24 mouse cellular contexts compared by ENCODE assay signal in genomic region chr5:112556640-112557039, GRCm38 (mm10). TPM values are rescaled to one million over a fixed set of nuclear protein-coding genes. Genes with fewer than 3 reads are reported as not detected.
DNase-seq lines count a peak whose midpoint lies in the region; ATAC-seq and TF ChIP-seq lines count a peak whose summit lies in the region.
"Had no signal": no experiment of that assay in that cellular context is flagged by ENCODE, and none has a peak within 500 bp of the region (broad histone marks: within the 10 kb centered on the region; RNA-seq: fewer than 3 reads in every experiment).

No protein-coding gene starts in this region.

- no peak overlapping the region for H3K27ac ChIP-seq in hindbrain, postnatal 0 days
- no peak overlapping the region for H3K27ac ChIP-seq in hindbrain, embryonic 13.5 days
- H3K27ac ChIP-seq: embryonic facial prominence, embryonic 12.5 days; embryonic facial prominence, embryonic 15.5 days; heart, adult 2 months; heart, embryonic 10.5 days; heart, embryonic 13.5 days had no signal

- DNase-seq in cerebellum, adult 9-11 months, result peak; percentile 49
- no peak for DNase-seq in cerebellum, postnatal 4 days (ENCODE audit: low spot score in 2 of 2)
- peak; percentile 22 to 57 for DNase-seq in cerebellum, postnatal 25 days
- DNase-seq in cerebellum, adult 8-10 months, result no peak
- peak; percentile 42 for DNase-seq in hindbrain, postnatal 0 days (ENCODE audit: low spot score)
- DNase-seq in R1 (ENCODE audit: low read depth, low spot score), result peak; percentile 16
- DNase-seq in lung, postnatal 25 days (ENCODE audit: low spot score), result no peak
- DNase-seq: adrenal gland, postnatal 10 days; adrenal gland, postnatal 36 days; gastrocnemius, postnatal 10 days; gastrocnemius, postnatal 36 days; heart, adult 2 months; heart, postnatal 14 days; heart, postnatal 4 days; kidney, adult 2 months had no signal

- TF ChIP-seq CTCF in hindbrain, postnatal 0 days (IDR thresholded peaks at IDR 0.05; ENCODE audit: low read depth), result peak; percentile 25; the same call in 1 of the 2 replicates

- H3K4me2 ChIP-seq in hindbrain, postnatal 0 days (ENCODE audit: low read depth, low read length), result no peak overlapping the region
- H3K4me2 ChIP-seq in hindbrain, embryonic 13.5 days, result no peak overlapping the region
- H3K4me2 ChIP-seq: embryonic facial prominence, embryonic 12.5 days; embryonic facial prominence, embryonic 15.5 days; heart, embryonic 13.5 days had no signal

- WGBS in hindbrain, postnatal 0 days, result 70% methylated on average over 3 of the region's 3 CpGs
- WGBS in hindbrain, embryonic 13.5 days, result 72% methylated on average over 3 of the region's 3 CpGs

- no peak for ATAC-seq in hindbrain, postnatal 0 days
- ATAC-seq in hindbrain, embryonic 13.5 days (ENCODE audit: low FRiP score), result no peak
- ATAC-seq: forebrain, embryonic 16.5 days; intestine, postnatal 0 days had no signal

- no peaks in the 10 kb centered on the region for H3K36me3 ChIP-seq in hindbrain, postnatal 0 days (ENCODE audit: insufficient read depth, low read length)
- H3K36me3 ChIP-seq in hindbrain, embryonic 13.5 days, result no peaks in the 10 kb centered on the region
- H3K36me3 ChIP-seq: embryonic facial prominence, embryonic 12.5 days; embryonic facial prominence, embryonic 15.5 days; heart, embryonic 10.5 days; heart, embryonic 13.5 days had no signal

- no peaks in the 10 kb centered on the region for H3K27me3 ChIP-seq in hindbrain, postnatal 0 days (ENCODE audit: insufficient read depth, low read length)
- H3K27me3 ChIP-seq in hindbrain, embryonic 13.5 days, result 0 out of 2 replicates have a peak, but pooled peaks cover 9% of the 10 kb centered on the region
- H3K27me3 ChIP-seq: embryonic facial prominence, embryonic 12.5 days; embryonic facial prominence, embryonic 15.5 days had no signal

- H3K9ac ChIP-seq in hindbrain, postnatal 0 days (replicated peaks; ENCODE audit: low read length), result no peak overlapping the region
- H3K9ac ChIP-seq in hindbrain, embryonic 13.5 days, result no peak overlapping the region
- H3K9ac ChIP-seq: embryonic facial prominence, embryonic 12.5 days; embryonic facial prominence, embryonic 15.5 days; heart, embryonic 13.5 days had no signal

- H3K4me1 ChIP-seq in hindbrain, postnatal 0 days (ENCODE audit: insufficient read depth, low read length), result peaks cover 21% of the 10 kb centered on the region
- H3K4me1 ChIP-seq in hindbrain, embryonic 13.5 days (replicated peaks), result peaks cover 48% of the 10 kb centered on the region
- H3K4me1 ChIP-seq: embryonic facial prominence, embryonic 12.5 days; heart, embryonic 10.5 days; heart, embryonic 13.5 days had no signal

- no peak overlapping the region for H3K4me3 ChIP-seq in hindbrain, postnatal 0 days (ENCODE audit: low read length)
- no peak overlapping the region for H3K4me3 ChIP-seq in hindbrain, embryonic 13.5 days
- H3K4me3 ChIP-seq: embryonic facial prominence, embryonic 12.5 days; embryonic facial prominence, embryonic 15.5 days; heart, adult 2 months; heart, embryonic 10.5 days; heart, embryonic 13.5 days had no signal

- no peaks in the 10 kb centered on the region for H3K9me3 ChIP-seq in hindbrain, postnatal 0 days (ENCODE audit: low read length)
- no peaks in the 10 kb centered on the region for H3K9me3 ChIP-seq in hindbrain, embryonic 13.5 days
- H3K9me3 ChIP-seq: embryonic facial prominence, embryonic 12.5 days; embryonic facial prominence, embryonic 15.5 days; heart, embryonic 10.5 days; heart, embryonic 13.5 days had no signal

RNA-seq across cellular contexts. Expression of gene Sez6l, which starts 20.3 kb away (rescaled TPM):
- total RNA-seq in hindbrain, postnatal 0 days (2014; rRNA removed), result 80.1 and 93.5 TPM in 2 replicates
- 39.5 and 43.5 TPM in 2 replicates for polyA plus RNA-seq in hindbrain, postnatal 0 days (2015; fragmentation: Nextera tagmentation; extraction: Ambion mirVana)
- polyA plus RNA-seq in hindbrain, embryonic 13.5 days (2015; fragmentation: Nextera tagmentation; extraction: Ambion mirVana), result 28.4 and 32.5 TPM in 2 replicates
- total RNA-seq: common myeloid progenitor, adult 5-6 weeks; granulocyte monocyte progenitor cell, adult 5-6 weeks had no signal

Comparison
In these comparisons a context has a peak if more than half of its experiments do, and no peak if none do; other contexts are left out.
1. DNase-seq: peak in cerebellum, adult 9-11 months (single experiment), cerebellum, postnatal 25 days (2 of 2), hindbrain, postnatal 0 days (single experiment) and R1 (single experiment); none in cerebellum, postnatal 4 days (0 of 2), cerebellum, adult 8-10 months (single experiment) and lung, postnatal 25 days (single experiment).